Mouse (Mus musculus) neural tube, embryonic 13.5 days (tissue): Measurements from ENCODE around the gene Prkcb. TPM values are rescaled to one million over a fixed set of nuclear protein-coding genes. Genes with fewer than 3 reads are reported as not detected.
A peak's percentile ranks its signal among the peaks of the same experiment; 100 is the strongest.

ENCODE experiments used
- ATAC-seq: fragments of 200-750 bp; cut with Nextera tagmentation; 2 replicates; pipeline ENCODE4 v1.8.0; 2017; ENCODE audit warnings: low read depth, mild to moderate bottlenecking, moderate TSS enrichment, moderate library complexity
- H3K27ac ChIP-seq: fragments of 300-500 bp; sonication (generic); replicated peaks from 2 replicates; pipeline ENCODE4 v1.5.1; 2015; ENCODE audit warnings: moderate library complexity, mild to moderate bottlenecking, inconsistent platforms
- H3K27me3 ChIP-seq: fragments of 300-500 bp; sonication (generic); 2 replicates; pipeline ENCODE4 v1.6.1; 2015; ENCODE audit warnings: mild to moderate bottlenecking, inconsistent platforms
- H3K36me3 ChIP-seq: fragments of 300-500 bp; sonication (generic); 2 replicates; pipeline ENCODE4 v1.6.1; 2015; ENCODE audit warnings: mild to moderate bottlenecking, inconsistent platforms
- H3K4me1 ChIP-seq: fragments of 300-500 bp; sonication (generic); replicated peaks from 2 replicates; pipeline ENCODE4 v1.6.1; 2015; ENCODE audit warnings: inconsistent platforms
- H3K4me2 ChIP-seq: fragments of 300-500 bp; sonication (generic); 2 replicates; pipeline ENCODE4 v1.6.1; 2015; ENCODE audit warnings: inconsistent platforms, mild to moderate bottlenecking, moderate library complexity
- H3K4me3 ChIP-seq: fragments of 300-500 bp; sonication (generic); 2 replicates; pipeline ENCODE4 v1.5.1; 2015; ENCODE audit warnings: mild to moderate bottlenecking, inconsistent platforms
- H3K9ac ChIP-seq: fragments of 300-500 bp; sonication (generic); 2 replicates; pipeline ENCODE4 v1.6.1; 2015; ENCODE audit warnings: moderate library complexity, mild to moderate bottlenecking, inconsistent platforms
- H3K9me3 ChIP-seq: fragments of 300-500 bp; sonication (generic); 2 replicates; pipeline ENCODE4 v1.6.1; 2016; ENCODE audit warnings: inconsistent platforms
- WGBS: fragments of 180-500 bp; shearing (Covaris S2); methylation state at CpG from one replicate; pipeline ENCODE4 v1.1.7; 2015; 5-methylcytosine and 5-hydroxymethylcytosine counted together
- polyA plus RNA-seq: library from polyadenylated mRNA; unstranded; fragments of >200 nt; fragmentation: Nextera tagmentation; extraction: Ambion mirVana; gene quantifications from 2 replicates; pipeline ENCODE4 v1.2.1, GENCODE M21; 2015

The Prkcb gene
- polyA plus RNA-seq, 1 experiment from 2014 or later = 52.9 TPM

DNA sequence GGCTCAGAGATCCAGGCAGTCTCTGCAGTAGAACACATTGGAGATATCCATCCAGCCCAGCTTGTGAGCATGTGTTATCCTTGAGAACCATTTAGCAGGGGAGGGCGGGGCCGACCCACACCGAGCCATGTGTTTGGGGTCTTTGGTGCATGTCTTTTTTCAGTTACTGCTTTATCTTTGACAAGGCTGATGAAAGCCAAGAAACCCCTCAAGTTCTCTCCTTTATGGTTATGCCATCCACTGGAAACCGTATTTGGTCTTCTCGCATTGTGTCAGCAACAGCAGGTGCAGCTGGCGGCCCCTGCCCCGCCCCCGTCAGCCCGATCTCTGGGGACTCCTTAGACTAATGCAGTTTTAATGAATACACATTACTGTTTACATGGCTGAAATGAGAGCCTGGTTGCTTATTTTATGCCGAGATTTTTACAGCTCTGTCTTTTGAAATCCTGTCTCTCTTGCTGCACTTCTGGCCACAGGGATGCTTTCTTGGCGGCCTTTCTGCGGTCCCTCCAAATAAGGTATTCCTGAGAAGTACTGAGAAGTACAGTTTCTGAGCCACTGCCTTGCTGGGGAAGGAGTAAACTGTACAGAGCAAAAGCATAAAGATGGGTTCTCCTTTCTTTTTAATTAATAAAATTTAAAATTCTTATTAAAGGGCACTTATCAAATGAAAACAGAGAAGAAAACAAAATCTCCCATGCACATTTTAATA is 64.2 kb downstream of the Prkcb start:
- H3K4me3 ChIP-seq = no peak overlapping the region
- peaks cover 18% of the 10 kb centered on the region for H3K4me1 ChIP-seq
- ATAC-seq = peak; percentile 88
- peak overlapping the region; percentile 26 for H3K4me2 ChIP-seq
- 32% methylated on average over 12 of the region's 12 CpGs for WGBS
- no peak overlapping the region for H3K9ac ChIP-seq
- no peaks in the 10 kb centered on the region for H3K36me3 ChIP-seq
- H3K27ac ChIP-seq = peak overlapping the region; percentile 72
- no peaks in the 10 kb centered on the region for H3K27me3 ChIP-seq
- H3K9me3 ChIP-seq = no peaks in the 10 kb centered on the region

GRCm38 (mm10) chr7:122353329-122353728 is 64.8 kb downstream of the Prkcb start:
- peaks cover 17% of the 10 kb centered on the region for H3K4me1 ChIP-seq
- WGBS = 59% methylated on average over 4 of the region's 4 CpGs
- H3K27me3 ChIP-seq = no peaks in the 10 kb centered on the region
- ATAC-seq = peak; percentile 69; the same call in 1 of the 2 replicates
- H3K36me3 ChIP-seq = no peaks in the 10 kb centered on the region
- no peak overlapping the region for H3K9ac ChIP-seq
- no peak overlapping the region for H3K4me3 ChIP-seq
- H3K9me3 ChIP-seq = no peaks in the 10 kb centered on the region
- peak overlapping the region; percentile 72 for H3K27ac ChIP-seq
- no peak overlapping the region for H3K4me2 ChIP-seq

GRCm38 (mm10) chr7:122356941-122357340 is 68.4 kb downstream of the Prkcb start:
- H3K9me3 ChIP-seq = no peaks in the 10 kb centered on the region
- H3K27me3 ChIP-seq = no peaks in the 10 kb centered on the region
- no peak overlapping the region for H3K4me3 ChIP-seq
- no peaks in the 10 kb centered on the region for H3K36me3 ChIP-seq
- no peak overlapping the region for H3K4me2 ChIP-seq
- H3K9ac ChIP-seq = no peak overlapping the region
- peaks cover 17% of the 10 kb centered on the region for H3K4me1 ChIP-seq
- ATAC-seq = no peak
- WGBS = 50% methylated on average over 2 of the region's 2 CpGs
- H3K27ac ChIP-seq = no peak overlapping the region

GRCm38 (mm10) chr7:122357847-122358246 is 69.3 kb downstream of the Prkcb start:
- Histone ChIP-seq H3K36me3 (no peaks in the 10 kb centered on the region), H3K4me3 (no peak overlapping the region), H3K4me2 (no peak overlapping the region), H3K27me3 (no peaks in the 10 kb centered on the region), H3K27ac (no peak overlapping the region), H3K9me3 (no peaks in the 10 kb centered on the region), H3K9ac (no peak overlapping the region), H3K4me1 (peaks cover 10% of the 10 kb centered on the region)
- WGBS = 88% methylated on average over 7 of the region's 7 CpGs
- no peak for ATAC-seq

- 68% methylated on average over 1 of the region's 1 CpGs for WGBS
- Histone ChIP-seq H3K27ac (no peak overlapping the region), H3K4me3 (no peak overlapping the region), H3K27me3 (no peaks in the 10 kb centered on the region), H3K36me3 (no peaks in the 10 kb centered on the region), H3K4me1 (no peaks in the 10 kb centered on the region), H3K4me2 (no peak overlapping the region), H3K9ac (no peak overlapping the region), H3K9me3 (no peaks in the 10 kb centered on the region)
- ATAC-seq = no peak
Measured at GRCm38 (mm10) chr7:122366635-122367034, 78.1 kb downstream of the Prkcb start.

DNA sequence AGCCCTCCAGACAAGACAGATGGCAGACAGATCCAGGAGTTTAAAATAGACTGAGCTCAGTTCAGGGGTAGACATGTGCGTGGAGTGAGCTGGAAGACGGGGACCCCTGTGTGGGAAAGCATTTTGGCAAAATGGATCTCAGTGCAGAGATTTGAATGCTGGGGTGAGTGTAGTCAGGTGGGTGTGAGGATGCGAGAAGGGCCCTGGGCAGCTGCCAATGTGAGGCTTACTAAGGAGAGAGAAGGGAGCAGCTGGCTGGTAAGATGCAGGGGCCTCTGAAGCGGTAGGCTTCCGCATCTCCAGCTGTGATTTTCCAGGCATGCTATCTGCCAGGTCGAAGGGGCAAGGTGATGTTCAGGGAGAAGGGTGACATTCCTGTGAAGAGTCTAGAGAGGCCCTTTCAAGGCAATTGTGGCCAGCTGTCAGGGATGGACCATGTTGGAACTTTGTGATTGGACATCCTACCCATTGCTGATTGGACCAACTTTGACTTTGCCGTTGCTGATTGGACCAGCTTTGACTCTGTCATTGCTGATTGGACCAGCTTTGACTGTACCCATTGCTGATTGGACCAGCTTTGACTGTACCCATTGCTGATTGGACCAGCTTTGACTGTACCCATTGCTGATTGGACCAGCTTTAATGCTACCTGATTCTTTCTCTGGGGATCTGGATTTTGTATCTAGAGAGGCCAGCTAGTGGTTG is 78.9 kb downstream of the Prkcb start:
- H3K4me1 ChIP-seq = no peaks in the 10 kb centered on the region
- H3K4me2 ChIP-seq = no peak overlapping the region
- no peaks in the 10 kb centered on the region for H3K9me3 ChIP-seq
- H3K27me3 ChIP-seq = no peaks in the 10 kb centered on the region
- H3K36me3 ChIP-seq = no peaks in the 10 kb centered on the region
- WGBS = 87% methylated on average over 7 of the region's 7 CpGs
- no peak overlapping the region for H3K27ac ChIP-seq
- H3K9ac ChIP-seq = no peak overlapping the region
- no peak for ATAC-seq
- no peak overlapping the region for H3K4me3 ChIP-seq

GRCm38 (mm10) chr7:122370488-122370887 is 81.9 kb downstream of the Prkcb start:
- no peak overlapping the region for H3K27ac ChIP-seq
- no peak overlapping the region for H3K4me2 ChIP-seq
- H3K9ac ChIP-seq = no peak overlapping the region
- 82% methylated on average over 12 of the region's 12 CpGs for whole genome bisulfite sequencing
- H3K9me3 ChIP-seq = no peaks in the 10 kb centered on the region
- H3K4me3 ChIP-seq = no peak overlapping the region
- H3K36me3 ChIP-seq = no peaks in the 10 kb centered on the region
- H3K4me1 ChIP-seq = no peaks in the 10 kb centered on the region
- no peaks in the 10 kb centered on the region for H3K27me3 ChIP-seq
- no peak for ATAC-seq

GRCm38 (mm10) chr7:122371947-122372346 is 83.4 kb downstream of the Prkcb start:
- Histone ChIP-seq H3K36me3 (no peaks in the 10 kb centered on the region), H3K4me2 (no peak overlapping the region), H3K27me3 (no peaks in the 10 kb centered on the region), H3K9ac (no peak overlapping the region), H3K9me3 (no peaks in the 10 kb centered on the region), H3K4me1 (no peaks in the 10 kb centered on the region), H3K4me3 (no peak overlapping the region), H3K27ac (no peak overlapping the region)
- no peak for ATAC-seq
- 76% methylated on average over 5 of the region's 5 CpGs for WGBS

DNA sequence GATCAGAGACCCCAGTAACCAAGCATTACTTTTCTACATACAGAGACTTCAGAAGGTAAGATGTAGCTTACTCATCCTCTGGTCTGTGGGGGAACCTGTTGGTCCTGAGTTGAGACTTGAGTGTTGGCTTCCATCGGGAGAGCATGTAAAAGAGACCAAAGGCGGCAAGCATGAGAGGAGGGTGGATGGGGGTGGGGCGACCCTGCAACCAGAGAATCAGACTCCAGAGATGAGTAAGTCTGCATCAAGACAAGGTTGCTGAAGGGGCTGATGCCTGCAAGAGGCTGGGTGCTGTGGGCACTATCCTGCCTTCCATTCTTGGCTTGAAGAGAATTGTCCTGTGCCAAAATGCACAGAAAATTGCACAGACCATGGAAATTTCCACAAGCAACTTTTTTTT is 83.8 kb downstream of the Prkcb start:
- no peaks in the 10 kb centered on the region for H3K4me1 ChIP-seq
- H3K36me3 ChIP-seq = no peaks in the 10 kb centered on the region
- H3K27ac ChIP-seq = no peak overlapping the region
- H3K4me3 ChIP-seq = no peak overlapping the region
- H3K9me3 ChIP-seq = no peaks in the 10 kb centered on the region
- 78% methylated on average over 3 of the region's 3 CpGs for WGBS
- ATAC-seq = no peak
- H3K9ac ChIP-seq = no peak overlapping the region
- H3K4me2 ChIP-seq = no peak overlapping the region
- no peaks in the 10 kb centered on the region for H3K27me3 ChIP-seq

DNA sequence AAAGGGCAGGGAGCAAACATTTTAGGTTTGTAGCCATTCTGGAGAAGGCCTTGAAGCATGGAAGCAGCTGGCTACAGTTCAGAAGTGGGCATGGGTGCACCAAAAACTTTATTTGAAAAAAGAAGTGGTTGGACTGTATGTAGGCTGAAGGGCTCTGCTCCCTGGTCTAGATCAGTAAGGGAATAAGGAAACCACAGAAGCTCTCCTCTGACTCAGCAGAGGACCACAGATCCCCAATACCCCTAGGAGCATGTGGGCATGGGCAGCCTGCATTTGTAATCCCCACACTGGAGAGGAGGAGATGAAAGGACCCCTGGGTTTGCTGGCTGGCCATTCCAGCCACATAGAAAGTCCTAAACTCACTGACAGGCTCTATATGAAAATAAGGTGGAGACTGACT is 88.3 kb downstream of the Prkcb start:
- Histone ChIP-seq H3K4me1 (peaks cover 18% of the 10 kb centered on the region), H3K27me3 (no peaks in the 10 kb centered on the region), H3K4me3 (no peak overlapping the region), H3K27ac (no peak overlapping the region), H3K9me3 (no peaks in the 10 kb centered on the region), H3K4me2 (no peak overlapping the region), H3K36me3 (no peaks in the 10 kb centered on the region), H3K9ac (no peak overlapping the region)
- ATAC-seq = no peak

- ATAC-seq = no peak
- no peak overlapping the region for H3K27ac ChIP-seq
- H3K27me3 ChIP-seq = no peaks in the 10 kb centered on the region
- H3K9me3 ChIP-seq = no peaks in the 10 kb centered on the region
- no peaks in the 10 kb centered on the region for H3K36me3 ChIP-seq
- no peak overlapping the region for H3K4me3 ChIP-seq
- H3K4me2 ChIP-seq = no peak overlapping the region
- H3K4me1 ChIP-seq = peaks cover 18% of the 10 kb centered on the region
- H3K9ac ChIP-seq = no peak overlapping the region
- WGBS = 84% methylated on average over 3 of the region's 3 CpGs
Measured at GRCm38 (mm10) chr7:122377967-122378366, 89.4 kb downstream of the Prkcb start.

- Histone ChIP-seq H3K4me3 (no peak overlapping the region), H3K27ac (no peak overlapping the region), H3K9me3 (no peaks in the 10 kb centered on the region), H3K36me3 (no peaks in the 10 kb centered on the region), H3K27me3 (no peaks in the 10 kb centered on the region), H3K4me2 (no peak overlapping the region), H3K9ac (no peak overlapping the region), H3K4me1 (peaks cover 18% of the 10 kb centered on the region)
- ATAC-seq = no peak
- 50% methylated on average over 10 of the region's 10 CpGs for WGBS
Measured at GRCm38 (mm10) chr7:122378473-122378872, 89.9 kb downstream of the Prkcb start.

DNA sequence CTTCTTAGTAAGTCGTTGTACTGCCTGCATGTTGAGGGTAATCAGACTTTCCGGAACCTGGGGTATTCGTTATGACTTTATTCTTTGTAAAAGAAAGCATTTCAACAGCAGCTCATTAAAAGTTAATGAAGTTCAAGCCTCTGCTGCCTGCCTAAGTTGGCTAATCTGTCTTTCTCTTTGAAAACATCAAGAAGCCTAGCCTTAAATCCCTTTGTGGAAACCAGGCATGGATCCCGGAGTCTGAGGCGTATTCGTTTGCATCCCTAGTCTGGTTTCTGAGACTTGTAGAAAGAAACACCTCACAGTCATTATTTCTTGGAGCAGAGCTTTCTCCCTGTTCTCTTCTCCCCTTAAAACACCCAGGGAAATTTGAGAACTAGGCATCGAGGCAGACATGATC is 90.7 kb downstream of the Prkcb start:
- Histone ChIP-seq H3K9ac (no peak overlapping the region), H3K9me3 (no peaks in the 10 kb centered on the region), H3K36me3 (no peaks in the 10 kb centered on the region), H3K27me3 (no peaks in the 10 kb centered on the region), H3K27ac (no peak overlapping the region), H3K4me3 (no peak overlapping the region), H3K4me1 (peaks cover 18% of the 10 kb centered on the region), H3K4me2 (no peak overlapping the region)
- WGBS = 72% methylated on average over 7 of the region's 7 CpGs
- no peak for ATAC-seq
